Comparison of ENCODE assay signal across 19 mouse cellular contexts in the genomic region with DNA sequence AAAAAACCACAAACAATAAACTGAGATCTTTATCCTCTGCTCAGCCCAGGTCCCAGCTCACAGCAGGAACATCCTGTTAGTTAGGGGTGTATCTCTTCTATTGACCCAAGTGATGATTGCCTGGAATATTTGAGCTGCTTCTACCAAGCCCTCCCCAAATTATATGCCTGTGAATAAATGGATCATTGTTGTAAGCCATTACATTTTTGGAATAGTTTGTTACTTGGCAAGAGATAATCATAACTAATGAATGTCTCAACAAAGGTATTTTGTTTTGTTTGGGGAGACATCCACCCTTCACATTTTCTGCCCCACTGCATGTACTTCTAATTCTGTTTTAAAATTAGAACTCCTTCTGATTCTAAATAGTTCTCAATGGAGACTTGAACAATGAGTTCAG.
DNase-seq lines count a peak whose midpoint lies in the region; ATAC-seq lines count a peak whose summit lies in the region.
"Had no signal": no experiment of that assay in that cellular context is flagged by ENCODE, and none has a peak within 500 bp of the region (broad histone marks: within the 10 kb centered on the region; RNA-seq: fewer than 3 reads in every experiment).

No protein-coding gene starts in this region.

- ATAC-seq in heart, embryonic 12.5 days (ENCODE audit: insufficient number of reproducible peaks, low FRiP score) = no peak
- no peak for ATAC-seq in forebrain, embryonic 15.5 days (replicated peaks)
- ATAC-seq: activated CD4-positive, CD25-positive, alpha-beta regulatory T cell, adult 4 months; CD4-positive, CD25-positive, alpha-beta regulatory T cell, adult 4 months; Patski had no signal

- H3K9ac ChIP-seq in heart, embryonic 12.5 days = no peak overlapping the region
- no peak overlapping the region for H3K9ac ChIP-seq in forebrain, embryonic 15.5 days (replicated peaks)

- DNase-seq in heart, adult 11 months = peak; percentile 13
- peak; percentile 91 for DNase-seq in Muller cell, postnatal 12 days (ENCODE audit: inconsistent ontology term)
- DNase-seq: adrenal gland, adult 2 months; adrenal gland, adult 8-10 months; adrenal gland, postnatal 10 days; adrenal gland, postnatal 14 days; adrenal gland, postnatal 25 days; adrenal gland, postnatal 36 days; B cell, adult 2 months; cerebellum, adult 11 months; cerebellum, adult 11-12 months; cerebellum, adult 18-20 months; cerebellum, adult 2 months had no signal

- H3K27ac ChIP-seq in heart, embryonic 12.5 days (ENCODE audit: poor library complexity, severe bottlenecking) = no peak overlapping the region
- no peak overlapping the region for H3K27ac ChIP-seq in forebrain, embryonic 15.5 days (replicated peaks)

- no peaks in the 10 kb centered on the region for H3K27me3 ChIP-seq in heart, embryonic 12.5 days (replicated peaks)
- H3K27me3 ChIP-seq in forebrain, embryonic 15.5 days = no peaks in the 10 kb centered on the region
- H3K27me3 ChIP-seq: Patski had no signal

- H3K4me1 ChIP-seq in heart, embryonic 12.5 days (replicated peaks) = no peaks in the 10 kb centered on the region
- H3K4me1 ChIP-seq in forebrain, embryonic 15.5 days = no peaks in the 10 kb centered on the region

- no peak overlapping the region for H3K4me3 ChIP-seq in heart, embryonic 12.5 days
- no peak overlapping the region for H3K4me3 ChIP-seq in forebrain, embryonic 15.5 days

- H3K9me3 ChIP-seq in heart, embryonic 12.5 days (replicated peaks) = 0 out of 2 replicates have a peak, but pooled peaks cover 7% of the 10 kb centered on the region
- H3K9me3 ChIP-seq in forebrain, embryonic 15.5 days = no peaks in the 10 kb centered on the region
- H3K9me3 ChIP-seq: G1E had no signal

- H3K36me3 ChIP-seq in heart, embryonic 12.5 days = no peaks in the 10 kb centered on the region
- no peaks in the 10 kb centered on the region for H3K36me3 ChIP-seq in forebrain, embryonic 15.5 days
- H3K36me3 ChIP-seq: G1E had no signal

- H3K4me2 ChIP-seq in heart, embryonic 12.5 days = no peak overlapping the region
- H3K4me2 ChIP-seq in forebrain, embryonic 15.5 days (replicated peaks) = no peak overlapping the region
